Mouse (Mus musculus) stomach, embryonic 16.5 days (tissue): ENCODE results near the gene Olfr1341. TPM values are rescaled to one million over a fixed set of nuclear protein-coding genes. Genes with fewer than 3 reads are reported as not detected.

ENCODE experiments used
- ATAC-seq: fragments of 200-750 bp; cut with Nextera tagmentation; 2 replicates; pipeline ENCODE4 v1.8.0; 2017; ENCODE audit warnings: moderate number of reproducible peaks, moderate TSS enrichment; ENCODE audit not compliant: insufficient read depth, low FRiP score
- H3K27ac ChIP-seq: fragments of 300-500 bp; sonication (generic); 2 replicates; pipeline ENCODE4 v1.5.1; 2014; ENCODE audit warnings: low read length
- H3K27me3 ChIP-seq: fragments of 300-500 bp; sonication (generic); 2 replicates; pipeline ENCODE4 v1.6.1; 2014; ENCODE audit warnings: low read length, control low read depth, mixed read lengths; ENCODE audit not compliant: control insufficient read depth, insufficient read depth
- H3K36me3 ChIP-seq: fragments of 300-500 bp; sonication (generic); 2 replicates; pipeline ENCODE4 v1.6.1; 2014; ENCODE audit warnings: low read length; ENCODE audit not compliant: control insufficient read depth, insufficient read depth
- H3K4me1 ChIP-seq: fragments of 300-500 bp; sonication (generic); 2 replicates; pipeline ENCODE4 v1.6.1; 2014; ENCODE audit warnings: low read length, control low read depth, mixed read lengths; ENCODE audit not compliant: control insufficient read depth, insufficient read depth
- H3K4me2 ChIP-seq: fragments of 300-500 bp; sonication (generic); 2 replicates; pipeline ENCODE4 v1.6.1; 2014; ENCODE audit warnings: low read depth, low read length, mixed read lengths
- H3K4me3 ChIP-seq: fragments of 300-500 bp; sonication (generic); replicated peaks from 2 replicates; pipeline ENCODE4 v1.5.1; 2014; ENCODE audit warnings: mild to moderate bottlenecking, low read length
- H3K9ac ChIP-seq: fragments of 300-500 bp; sonication (generic); 2 replicates; pipeline ENCODE4 v1.6.1; 2014; ENCODE audit warnings: low read length
- H3K9me3 ChIP-seq: fragments of 300-500 bp; sonication (generic); replicated peaks from 2 replicates; pipeline ENCODE4 v1.6.1; 2016; ENCODE audit warnings: low read length, control low read depth; ENCODE audit not compliant: control insufficient read depth
- WGBS: fragments of 180-500 bp; shearing (Covaris S2); extraction: QIAGEN DNeasy Blood & Tissue Kit; methylation state at CpG from one replicate; pipeline ENCODE4 v1.1.7; 2014; 5-methylcytosine and 5-hydroxymethylcytosine counted together
- polyA plus RNA-seq: library from polyadenylated mRNA; unstranded; fragments of >200 nt; fragmentation: Nextera tagmentation; extraction: Ambion mirVana; gene quantifications from 2 replicates; pipeline ENCODE4 v1.2.1, GENCODE M21; 2015

Gene Olfr1341
- polyA plus RNA-seq, result not detected in 2 replicates

GRCm38 (mm10) chr4:118703223-118703622, at the start of gene Olfr1341:
TSS of gene Olfr1341 (plus strand) at chr4:118703523.
- Histone ChIP-seq H3K4me1 (no peaks in the 10 kb centered on the region), H3K36me3 (no peaks in the 10 kb centered on the region), H3K9me3 (no peaks in the 10 kb centered on the region), H3K27ac (no peak within 1 kb of the TSS), H3K9ac (no peak within 1 kb of the TSS), H3K27me3 (no peaks in the 10 kb centered on the region), H3K4me2 (no peak within 1 kb of the TSS), H3K4me3 (no peak within 1 kb of the TSS)
- no peak for ATAC-seq
- WGBS, result 72% methylated on average over 3 of the region's 3 CpGs

- Histone ChIP-seq H3K9ac (no peak within 1 kb of the TSS), H3K27ac (no peak within 1 kb of the TSS), H3K4me2 (no peak within 1 kb of the TSS), H3K36me3 (no peaks in the 10 kb centered on the region), H3K4me1 (no peaks in the 10 kb centered on the region), H3K4me3 (no peak within 1 kb of the TSS), H3K27me3 (no peaks in the 10 kb centered on the region), H3K9me3 (no peaks in the 10 kb centered on the region)
- no peak for ATAC-seq
Observed at GRCm38 (mm10) chr4:118658652-118659051, 44.7 kb upstream of the Olfr1341 start, which contains the start of gene Olfr62. TSS of gene Olfr62 (plus strand) at chr4:118658952.

GRCm38 (mm10) chr4:118687086-118687485, 16.2 kb upstream of the Olfr1341 start:
- Histone ChIP-seq H3K4me3 (no peak overlapping the region), H3K27ac (no peak overlapping the region), H3K9ac (no peak overlapping the region), H3K9me3 (no peaks in the 10 kb centered on the region), H3K27me3 (no peaks in the 10 kb centered on the region), H3K36me3 (no peaks in the 10 kb centered on the region), H3K4me1 (no peaks in the 10 kb centered on the region), H3K4me2 (no peak overlapping the region)
- ATAC-seq, result no peak
- 33% methylated on average over 2 of the region's 2 CpGs for WGBS

GRCm38 (mm10) chr4:118692412-118692973, 10.8 kb upstream of the Olfr1341 start, which contains the start of gene Olfr1342:
TSS of gene Olfr1342 (minus strand) at chr4:118692756.
- no peaks in the 10 kb centered on the region for H3K27me3 ChIP-seq
- WGBS, result 43% methylated on average over 12 of the region's 12 CpGs
- H3K9me3 ChIP-seq, result no peaks in the 10 kb centered on the region
- H3K4me1 ChIP-seq, result no peaks in the 10 kb centered on the region
- no peak within 1 kb of the TSS for H3K4me2 ChIP-seq
- H3K36me3 ChIP-seq, result no peaks in the 10 kb centered on the region
- H3K4me3 ChIP-seq, result no peak within 1 kb of the TSS
- no peak within 1 kb of the TSS for H3K27ac ChIP-seq
- no peak for ATAC-seq
- H3K9ac ChIP-seq, result no peak within 1 kb of the TSS

- H3K9me3 ChIP-seq, result no peaks in the 10 kb centered on the region
- H3K4me2 ChIP-seq, result no peak overlapping the region
- 35% methylated on average over 2 of the region's 2 CpGs for WGBS
Observed at GRCm38 (mm10) chr4:118693812-118694211, 9.5 kb upstream of the Olfr1341 start.

GRCm38 (mm10) chr4:118708086-118708485, 4.8 kb downstream of the Olfr1341 start:
- H3K27me3 ChIP-seq, result no peaks in the 10 kb centered on the region
- no peak for ATAC-seq
- H3K9me3 ChIP-seq, result no peaks in the 10 kb centered on the region
- 75% methylated on average over 5 of the region's 5 CpGs for WGBS
- no peaks in the 10 kb centered on the region for H3K36me3 ChIP-seq
- no peak overlapping the region for H3K4me2 ChIP-seq
- no peaks in the 10 kb centered on the region for H3K4me1 ChIP-seq
- no peak overlapping the region for H3K9ac ChIP-seq
- H3K4me3 ChIP-seq, result no peak overlapping the region
- no peak overlapping the region for H3K27ac ChIP-seq

More at GRCm38 (mm10) chr4:118693812-118694211, 9.5 kb upstream of the Olfr1341 start:
- Histone ChIP-seq H3K9ac (no peak overlapping the region), H3K27me3 (no peaks in the 10 kb centered on the region), H3K36me3 (no peaks in the 10 kb centered on the region), H3K4me1 (no peaks in the 10 kb centered on the region), H3K4me3 (no peak overlapping the region), H3K27ac (no peak overlapping the region)
- no peak for ATAC-seq

- Histone ChIP-seq H3K27ac (no peak overlapping the region), H3K36me3 (no peaks in the 10 kb centered on the region), H3K4me1 (no peaks in the 10 kb centered on the region), H3K4me3 (no peak overlapping the region), H3K27me3 (no peaks in the 10 kb centered on the region), H3K9ac (no peak overlapping the region), H3K9me3 (no peaks in the 10 kb centered on the region), H3K4me2 (no peak overlapping the region)
- 54% methylated on average over 1 of the region's 1 CpGs for WGBS
- no peak for ATAC-seq
Observed at GRCm38 (mm10) chr4:118711656-118712055, 8.3 kb downstream of the Olfr1341 start.

GRCm38 (mm10) chr4:118719838-118720237, 16.5 kb downstream of the Olfr1341 start, which contains the start of gene Olfr1340:
TSS of gene Olfr1340 (plus strand) at chr4:118720138.
- Histone ChIP-seq H3K4me1 (no peaks in the 10 kb centered on the region), H3K36me3 (no peaks in the 10 kb centered on the region), H3K9ac (no peak within 1 kb of the TSS), H3K4me3 (no peak within 1 kb of the TSS), H3K27me3 (no peaks in the 10 kb centered on the region), H3K27ac (no peak within 1 kb of the TSS), H3K9me3 (no peaks in the 10 kb centered on the region), H3K4me2 (no peak within 1 kb of the TSS)
- no peak for ATAC-seq

- Histone ChIP-seq H3K36me3 (no peaks in the 10 kb centered on the region), H3K27me3 (no peaks in the 10 kb centered on the region), H3K4me3 (no peak overlapping the region), H3K9me3 (no peaks in the 10 kb centered on the region), H3K4me2 (no peak overlapping the region), H3K27ac (no peak overlapping the region), H3K9ac (no peak overlapping the region), H3K4me1 (no peaks in the 10 kb centered on the region)
- WGBS, result 50% methylated on average over 10 of the region's 10 CpGs
- ATAC-seq, result no peak
Observed at GRCm38 (mm10) chr4:118721742-118722483, 18.6 kb downstream of the Olfr1341 start.
